Mouse (Mus musculus): ENCODE results near the gene Filip1.

The Filip1 gene

DNA sequence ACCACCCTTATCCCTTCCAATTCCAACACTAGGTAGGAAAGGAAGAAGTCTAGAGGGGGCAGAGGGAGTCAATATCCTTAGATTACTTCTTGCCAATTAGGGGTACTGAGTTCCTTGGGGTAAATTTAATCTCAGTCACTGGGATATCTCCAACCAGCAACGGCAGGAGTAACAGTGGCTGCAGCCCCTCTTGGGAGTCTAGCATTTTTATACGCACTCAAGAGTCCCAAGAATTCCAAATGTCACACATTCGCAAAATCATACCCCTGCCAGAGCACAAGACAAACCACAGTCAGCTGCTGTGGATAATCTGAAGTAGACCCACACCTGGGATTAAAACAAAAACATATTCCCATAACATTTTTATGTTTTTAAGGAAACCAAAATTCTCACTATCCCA, 102.5 kb downstream of the Filip1 start:
- DNase-seq (ENCODE audit: low read depth, low spot score), result no peak

DNA sequence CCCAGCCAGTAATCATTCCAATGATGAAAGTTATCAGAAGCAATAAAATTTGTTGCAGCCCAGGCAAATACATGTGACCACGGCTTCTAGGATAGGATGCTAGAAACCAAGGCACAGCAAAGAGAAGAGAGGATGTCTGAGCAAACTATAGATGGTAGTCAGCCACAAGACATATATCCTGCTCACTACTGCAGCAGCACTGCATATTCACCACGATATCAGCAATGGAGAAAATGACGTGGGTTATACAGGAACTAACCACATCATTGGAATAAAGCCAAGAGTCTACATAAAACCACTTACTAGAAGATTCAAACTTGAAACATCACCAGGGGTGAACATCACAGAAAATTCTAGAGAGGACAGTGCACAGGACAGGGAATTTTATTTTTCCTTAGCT, 113.8 kb downstream of the Filip1 start:
- no peak for DNase-seq (ENCODE audit: low read depth, low spot score)

DNA sequence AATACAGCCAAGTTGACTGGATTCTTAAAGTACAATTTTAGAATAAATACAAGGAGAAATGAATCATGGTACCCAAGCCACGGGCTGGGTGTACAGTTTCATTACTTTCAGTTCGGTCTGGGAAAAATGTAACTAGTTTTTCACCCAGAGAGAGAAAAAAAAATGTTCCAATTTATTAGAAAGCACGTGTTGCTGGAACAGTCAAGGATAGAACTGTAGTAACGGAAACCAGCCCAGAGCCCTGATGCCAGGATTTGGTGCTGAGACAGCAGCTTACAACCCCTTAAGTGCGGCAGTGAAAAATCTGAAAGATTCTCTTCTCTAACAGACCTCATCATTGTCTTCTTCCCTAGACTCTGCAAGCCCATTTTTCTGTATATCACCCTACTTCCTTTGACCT, 118.0 kb downstream of the Filip1 start:
- DNase-seq (ENCODE audit: low read depth, low spot score), result no peak

DNA sequence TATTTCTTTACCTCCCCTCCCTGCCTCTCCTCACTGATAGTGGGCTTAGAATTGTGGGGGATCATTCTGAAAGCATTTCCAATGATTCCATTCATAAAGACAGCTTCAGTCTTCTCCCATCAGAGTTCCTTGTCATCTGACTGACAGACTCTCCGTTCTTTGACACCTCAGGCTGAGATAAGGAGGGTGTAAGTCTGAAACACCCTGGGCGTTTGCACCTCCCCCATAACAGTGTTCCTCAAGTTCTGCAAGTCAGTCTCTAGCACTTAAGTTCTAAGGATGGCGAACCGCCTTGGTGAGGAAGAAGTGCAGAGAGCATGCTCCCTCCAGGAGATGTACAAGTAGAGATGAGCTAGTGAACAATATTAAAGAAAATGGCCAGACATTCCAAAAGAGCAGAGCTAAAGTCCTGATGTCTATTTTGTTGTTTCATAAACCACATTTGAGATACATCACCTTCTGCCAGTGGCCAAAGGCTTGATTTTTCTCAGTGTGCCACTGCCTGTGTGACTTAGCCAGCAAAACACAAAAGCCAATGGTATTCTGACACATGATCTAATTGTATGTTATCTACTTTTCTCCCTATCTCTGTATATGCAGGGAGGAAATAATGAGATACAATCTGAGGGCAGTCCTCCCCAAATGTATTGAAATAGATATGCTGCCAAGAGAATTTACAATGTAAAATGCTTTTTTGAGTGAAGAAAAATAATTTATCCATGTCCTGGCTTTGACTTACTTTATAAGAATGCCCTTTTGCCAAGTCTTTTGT, 118.6 kb downstream of the Filip1 start:
- DNase-seq (ENCODE audit: low read depth, low spot score), result no peak

DNA sequence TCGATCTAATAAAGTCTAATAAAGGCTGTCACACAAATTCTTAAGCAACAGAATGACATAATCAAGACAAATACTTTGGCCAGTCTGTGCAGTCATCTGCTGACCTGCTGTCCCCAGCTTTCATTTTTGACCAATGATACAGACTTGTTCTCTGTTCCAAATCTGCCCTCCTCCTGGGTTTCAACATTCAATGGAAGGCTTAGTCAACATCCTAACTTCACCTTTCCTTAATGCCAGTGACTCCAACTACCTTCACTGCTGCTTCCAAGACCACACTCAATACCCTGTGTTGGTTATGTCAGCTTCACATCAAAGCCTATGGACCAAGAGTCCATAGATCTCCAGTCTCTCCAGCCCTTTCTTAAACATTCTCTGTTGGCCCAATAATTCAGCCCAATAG, 120.5 kb downstream of the Filip1 start:
- no peak for DNase-seq (ENCODE audit: low read depth, low spot score)

DNA sequence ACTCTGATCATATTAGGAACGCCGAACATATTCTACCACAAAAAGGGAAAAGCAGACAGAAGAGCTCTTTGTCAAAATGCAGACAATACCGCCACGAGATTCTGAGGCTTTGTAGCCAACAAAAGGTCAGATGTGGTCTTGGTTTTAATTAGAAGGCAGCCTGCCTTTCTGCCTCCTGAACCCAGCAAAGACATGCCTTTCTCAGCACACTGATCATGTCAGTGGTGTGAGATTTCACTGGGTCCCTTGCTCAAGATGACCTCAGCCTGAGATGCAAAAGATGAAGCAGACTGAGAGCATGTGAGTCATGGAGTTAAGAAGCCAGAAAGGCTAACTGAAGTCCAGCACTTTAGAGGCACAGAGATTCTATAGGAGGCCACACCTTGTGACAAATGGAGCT, 122.2 kb downstream of the Filip1 start:
- no peak for DNase-seq (ENCODE audit: low read depth, low spot score)

DNA sequence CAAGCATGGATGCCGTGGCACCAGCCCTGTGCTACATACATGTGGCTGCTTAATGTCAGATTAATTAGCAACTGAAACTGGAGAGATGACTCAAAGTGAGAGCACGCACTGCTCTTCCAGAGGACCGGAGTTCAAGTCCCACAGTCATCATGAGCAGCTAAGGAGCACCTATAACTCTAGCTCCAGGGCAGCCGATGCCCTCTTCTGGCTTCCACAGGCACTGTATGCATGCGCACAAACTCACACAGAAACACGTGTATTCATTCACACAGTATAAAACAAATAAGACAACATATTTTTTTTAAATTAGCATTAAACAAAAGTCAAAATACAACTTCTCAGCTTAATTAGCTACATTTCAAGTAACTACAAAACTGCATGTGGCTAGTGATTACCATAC, 123.5 kb downstream of the Filip1 start:
- DNase-seq (ENCODE audit: low read depth, low spot score), result no peak

DNA sequence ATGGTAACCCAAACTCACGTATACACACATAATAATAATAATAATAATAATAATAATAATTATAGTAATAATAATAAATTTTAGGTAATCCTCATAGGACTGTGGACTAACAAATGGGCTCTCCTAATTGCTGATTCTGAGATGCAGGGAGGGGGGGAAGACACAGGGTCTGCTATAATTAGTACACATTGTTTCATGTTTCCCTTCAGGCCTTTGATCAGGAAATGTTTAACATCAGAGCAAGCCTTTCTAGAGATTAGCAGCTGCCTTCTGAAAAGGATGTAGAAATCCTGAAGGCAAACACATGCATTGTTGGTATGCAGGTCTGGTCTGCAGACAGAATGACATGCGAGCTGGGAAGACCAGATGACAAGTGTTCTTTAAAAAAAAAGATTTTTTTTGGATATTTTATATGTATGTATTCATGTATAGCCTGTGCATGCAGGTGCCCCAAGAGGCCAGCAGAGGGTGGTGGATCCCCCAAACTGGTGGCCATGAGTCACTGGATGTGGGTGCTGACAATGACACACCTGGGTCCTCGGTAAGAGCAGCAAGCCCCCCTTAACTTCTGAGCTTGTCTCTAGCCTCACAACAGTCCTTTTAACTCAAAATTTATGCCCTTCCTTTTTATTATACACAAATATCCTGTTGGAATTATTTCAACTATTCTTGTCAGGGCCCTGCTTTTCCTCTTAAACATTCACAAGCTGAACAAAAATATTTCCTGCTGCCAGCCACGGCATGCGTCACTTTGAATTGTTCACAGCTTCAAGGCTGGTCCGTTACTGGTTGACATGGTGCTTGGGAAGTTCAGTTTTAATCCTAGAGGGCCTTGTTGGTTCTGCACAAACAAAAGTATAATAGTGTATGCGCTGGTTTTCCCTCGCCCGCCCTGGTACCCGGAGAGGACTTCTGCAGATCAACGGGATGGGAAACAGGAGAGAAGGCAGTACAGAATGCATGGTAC, 127.1 kb downstream of the Filip1 start:
- DNase-seq (ENCODE audit: low read depth, low spot score), result no peak

DNA sequence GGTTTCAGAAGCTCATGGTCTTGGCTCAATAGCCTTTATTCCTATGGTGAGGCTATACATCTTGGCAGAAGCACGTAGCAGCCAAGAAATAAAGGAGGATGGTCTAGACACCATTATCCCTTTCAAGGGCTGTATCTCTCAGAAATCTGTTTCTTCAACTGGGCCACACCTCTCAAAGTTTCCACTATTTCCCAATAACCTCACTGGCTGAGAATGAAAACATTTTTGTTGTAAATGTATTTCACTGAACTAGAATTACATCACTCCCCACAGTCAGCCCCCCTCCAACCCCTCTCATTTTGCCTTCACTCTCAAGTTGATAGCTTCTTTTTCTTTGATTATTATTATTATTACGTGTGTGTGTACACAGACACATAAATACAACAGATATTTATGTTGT, 129.5 kb downstream of the Filip1 start:
- no peak for DNase-seq (ENCODE audit: low read depth, low spot score)

DNA sequence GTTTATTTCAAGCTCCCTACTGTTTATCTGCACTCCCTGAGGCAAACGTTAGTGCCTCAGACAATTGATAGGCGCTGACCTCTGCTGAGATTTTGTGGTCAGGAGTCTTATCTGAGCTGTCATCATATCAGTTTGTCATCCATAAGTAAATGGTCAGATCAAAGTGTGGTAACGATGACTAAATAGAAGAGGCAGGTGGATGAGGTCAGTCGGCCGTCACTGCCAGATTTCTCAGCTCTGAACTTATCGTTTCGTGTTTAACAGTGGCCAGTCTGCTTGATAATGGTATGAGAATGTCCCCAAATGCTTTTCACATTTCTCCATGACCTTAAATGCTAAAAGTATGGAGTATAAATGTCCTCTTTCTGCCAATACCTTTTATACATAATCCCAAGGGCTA, 132.6 kb downstream of the Filip1 start:
- no peak for DNase-seq (ENCODE audit: low read depth, low spot score)

DNA sequence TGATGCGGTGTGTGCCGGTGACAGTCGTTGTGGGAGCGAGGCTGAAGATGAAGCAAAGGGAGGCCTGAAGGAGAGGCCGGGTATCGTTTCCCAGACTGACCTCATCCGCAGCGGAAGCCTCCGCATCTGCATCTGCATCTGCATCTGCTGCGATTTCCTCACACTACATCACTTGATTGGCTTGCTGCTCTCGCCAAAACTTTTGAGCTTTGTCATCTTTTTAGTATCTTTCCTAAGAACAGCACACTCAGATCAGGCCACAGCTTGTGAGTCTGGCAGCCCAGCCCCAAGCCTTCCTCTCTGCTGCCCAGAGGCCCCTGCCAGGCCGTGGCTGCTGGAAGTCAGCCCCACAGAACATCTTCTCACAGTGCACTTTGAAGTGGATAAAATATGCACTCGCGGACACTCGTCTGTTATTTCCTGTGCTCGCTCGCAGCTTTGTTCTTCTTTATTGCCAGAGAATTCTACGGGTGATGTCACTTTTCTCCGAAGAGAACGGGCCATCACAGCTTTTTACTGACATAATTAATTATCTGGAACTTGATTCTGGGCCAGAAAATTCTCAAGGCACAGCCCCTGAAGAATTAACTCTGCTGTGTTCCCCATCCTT, 137.0 kb downstream of the Filip1 start:
- DNase-seq (ENCODE audit: low read depth, low spot score), result peak; percentile 13

DNA sequence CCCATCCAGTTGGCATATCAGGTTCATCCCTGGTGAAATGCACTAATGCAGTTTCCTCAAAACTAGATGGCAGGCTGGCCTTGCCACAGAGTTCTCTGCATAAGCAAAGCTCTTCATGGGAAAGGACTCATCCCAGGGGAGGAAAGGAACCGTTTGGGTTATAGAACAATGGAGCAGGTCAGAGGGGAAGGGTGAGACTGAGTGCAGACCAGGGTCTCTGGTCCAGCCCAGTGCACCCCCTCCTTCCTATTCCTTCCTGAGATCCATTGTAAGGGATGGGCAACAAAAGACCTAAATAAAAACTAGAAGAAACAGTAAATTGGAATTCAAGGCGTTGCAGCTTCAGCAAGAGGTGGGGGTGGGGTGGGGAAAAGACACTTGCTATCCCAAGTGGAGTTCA, 140.1 kb downstream of the Filip1 start:
- no peak for DNase-seq (ENCODE audit: low read depth, low spot score)

DNA sequence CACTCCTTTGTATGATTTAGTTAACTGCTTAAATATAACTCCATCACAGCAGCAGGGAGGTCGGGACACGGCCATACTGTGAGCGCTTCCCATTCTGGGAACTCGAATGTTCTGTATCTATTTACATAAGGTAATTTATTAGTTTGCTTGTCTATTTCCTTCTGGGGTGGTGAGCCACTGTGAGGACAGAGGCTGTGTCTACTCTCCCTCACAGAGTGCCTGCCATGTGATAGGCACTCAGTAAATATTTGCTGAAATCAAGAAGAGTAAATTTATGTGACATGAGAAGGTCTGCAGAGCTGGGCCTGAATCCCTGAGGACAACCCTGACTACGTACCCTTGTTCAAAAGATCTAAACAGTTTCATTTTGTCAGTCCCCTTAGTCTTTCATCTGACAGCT, 143.1 kb downstream of the Filip1 start:
- no peak for DNase-seq (ENCODE audit: low read depth, low spot score)

DNA sequence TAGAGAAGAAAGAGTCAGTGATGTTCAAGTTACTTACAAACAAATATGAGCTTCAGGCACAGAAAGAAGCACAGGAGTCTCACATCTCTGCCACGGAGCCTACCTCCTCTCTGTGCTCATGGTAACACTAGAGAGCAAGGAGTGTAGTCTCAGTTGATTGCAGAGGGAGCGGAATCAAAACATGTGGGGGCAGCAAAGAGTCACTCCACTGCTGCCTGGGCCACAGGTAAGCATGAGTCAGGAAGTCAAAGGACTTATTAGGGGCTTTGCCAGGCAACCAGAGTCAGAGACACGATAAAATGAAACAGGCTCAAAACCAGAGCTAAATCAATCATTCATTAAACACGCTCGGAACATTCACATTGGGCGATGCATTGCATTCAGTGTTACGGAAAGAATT, 146.7 kb downstream of the Filip1 start:
- DNase-seq (ENCODE audit: low read depth, low spot score), result no peak

DNA sequence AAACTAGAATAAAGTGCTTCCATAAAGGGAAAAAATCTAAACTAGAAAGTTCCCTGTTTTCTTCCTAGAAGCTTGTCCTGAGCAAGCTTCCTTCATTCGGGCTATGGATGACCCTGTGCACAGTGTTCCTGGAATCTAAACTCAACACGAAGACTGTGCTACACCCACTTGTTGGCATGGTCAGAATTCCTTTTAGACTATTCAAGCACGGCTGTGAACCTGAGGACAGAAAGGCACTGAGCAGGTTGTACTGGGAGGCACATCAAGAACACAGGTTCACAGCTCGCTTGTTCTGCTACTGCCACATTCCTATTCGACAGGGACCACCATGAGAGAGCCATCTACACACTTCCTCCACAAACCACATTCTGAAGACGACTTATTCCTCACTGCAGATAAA, 150.1 kb downstream of the Filip1 start:
- DNase-seq (ENCODE audit: low read depth, low spot score), result no peak

DNA sequence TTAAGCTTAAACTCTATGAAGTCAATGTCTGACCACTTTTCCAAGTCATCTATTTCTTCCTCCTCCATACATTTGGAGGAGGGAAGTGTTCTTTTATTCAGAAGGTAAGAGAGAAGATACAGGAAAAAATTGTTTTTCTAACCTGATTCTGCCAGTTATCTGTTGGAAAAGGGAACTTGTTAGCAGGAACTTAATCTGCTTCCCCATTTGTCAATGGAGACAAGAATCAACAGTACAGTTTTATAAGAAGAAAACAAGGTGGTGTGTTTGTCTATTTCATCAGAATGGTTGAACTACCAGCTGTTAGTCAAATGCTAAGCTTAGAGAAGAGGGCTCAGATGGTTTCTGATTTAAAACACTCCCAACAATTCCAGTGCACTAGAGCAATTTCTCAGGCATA, 165.6 kb downstream of the Filip1 start:
- DNase-seq (ENCODE audit: low read depth, low spot score), result no peak

DNA sequence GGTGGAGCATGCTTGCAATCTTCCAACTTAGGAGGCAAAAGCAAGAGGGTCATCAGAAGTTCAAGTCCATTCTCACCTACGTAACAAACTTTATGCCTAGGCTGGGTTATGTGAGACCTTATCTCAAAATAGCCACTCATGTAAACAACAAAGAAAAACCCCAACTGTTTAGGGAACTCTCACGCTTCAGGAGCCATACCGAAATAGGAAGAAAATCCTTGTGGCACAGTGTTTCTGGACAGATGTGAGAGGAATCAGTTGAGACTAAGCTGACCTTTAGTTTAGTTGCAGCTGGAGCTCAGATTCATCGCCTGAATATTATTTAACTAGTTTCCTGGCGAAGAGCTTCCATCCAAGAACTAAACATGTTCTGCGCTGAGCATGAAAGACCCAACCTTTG, 170.0 kb downstream of the Filip1 start:
- no peak for DNase-seq (ENCODE audit: low read depth, low spot score)

DNA sequence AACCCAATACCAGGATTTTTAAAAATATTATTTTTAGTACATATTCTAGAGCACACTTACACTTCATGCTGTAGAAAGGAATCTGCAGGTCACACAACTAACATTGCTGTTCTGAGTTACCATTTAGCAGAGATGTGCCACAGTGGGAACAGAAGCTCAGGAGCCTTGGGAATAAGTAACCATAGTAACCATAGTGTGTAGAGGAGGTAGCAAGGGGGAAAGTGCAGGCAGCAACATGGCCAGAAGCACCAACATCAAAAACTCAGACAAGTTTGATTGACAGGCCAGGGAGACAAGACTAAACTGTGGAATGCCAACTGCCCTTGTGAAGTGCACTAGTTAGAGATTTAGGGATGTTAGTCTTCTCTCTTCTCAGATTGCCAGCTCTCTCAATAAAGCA, 170.6 kb downstream of the Filip1 start:
- no peak for DNase-seq (ENCODE audit: low read depth, low spot score)

DNA sequence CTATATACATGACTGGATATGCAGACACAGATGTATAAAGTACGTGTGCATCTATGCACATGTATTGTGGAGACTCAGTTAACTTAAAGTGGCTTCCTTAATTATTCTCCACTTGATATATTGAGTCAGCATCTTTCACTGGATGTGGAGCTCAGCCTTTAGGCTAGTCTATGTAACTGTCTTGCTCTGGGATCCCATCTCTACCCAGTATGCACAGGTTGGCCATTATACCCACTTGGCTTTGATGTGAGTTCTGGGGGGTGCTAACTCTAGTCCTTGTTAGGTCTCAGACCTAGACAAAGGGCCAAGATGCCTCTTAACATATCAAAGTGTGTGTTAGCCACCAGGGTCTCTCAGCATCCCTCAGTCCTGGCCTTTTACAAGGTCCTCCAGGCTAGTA, 181.4 kb downstream of the Filip1 start:
- DNase-seq (ENCODE audit: low read depth, low spot score), result no peak

DNA sequence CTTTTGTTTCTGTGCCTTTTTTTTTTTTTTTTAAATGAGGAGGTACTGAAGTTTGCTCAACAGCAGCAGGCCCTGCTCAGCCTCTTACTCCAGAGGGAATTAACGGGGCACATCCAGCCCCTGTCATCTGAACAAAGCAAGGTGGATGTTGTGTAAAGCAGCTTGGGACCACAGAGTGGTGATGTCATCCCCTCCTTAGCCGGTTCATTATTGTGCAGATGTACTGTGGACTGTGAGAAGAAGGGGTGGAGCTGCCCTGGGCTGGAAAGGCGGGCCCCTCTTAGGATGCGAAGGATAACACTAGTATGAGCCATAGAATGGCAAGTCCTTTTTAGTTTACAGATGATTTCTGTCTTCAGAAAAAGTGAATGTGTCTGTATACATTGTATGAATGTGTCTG, 181.8 kb downstream of the Filip1 start:
- no peak for DNase-seq (ENCODE audit: low read depth, low spot score)

DNA sequence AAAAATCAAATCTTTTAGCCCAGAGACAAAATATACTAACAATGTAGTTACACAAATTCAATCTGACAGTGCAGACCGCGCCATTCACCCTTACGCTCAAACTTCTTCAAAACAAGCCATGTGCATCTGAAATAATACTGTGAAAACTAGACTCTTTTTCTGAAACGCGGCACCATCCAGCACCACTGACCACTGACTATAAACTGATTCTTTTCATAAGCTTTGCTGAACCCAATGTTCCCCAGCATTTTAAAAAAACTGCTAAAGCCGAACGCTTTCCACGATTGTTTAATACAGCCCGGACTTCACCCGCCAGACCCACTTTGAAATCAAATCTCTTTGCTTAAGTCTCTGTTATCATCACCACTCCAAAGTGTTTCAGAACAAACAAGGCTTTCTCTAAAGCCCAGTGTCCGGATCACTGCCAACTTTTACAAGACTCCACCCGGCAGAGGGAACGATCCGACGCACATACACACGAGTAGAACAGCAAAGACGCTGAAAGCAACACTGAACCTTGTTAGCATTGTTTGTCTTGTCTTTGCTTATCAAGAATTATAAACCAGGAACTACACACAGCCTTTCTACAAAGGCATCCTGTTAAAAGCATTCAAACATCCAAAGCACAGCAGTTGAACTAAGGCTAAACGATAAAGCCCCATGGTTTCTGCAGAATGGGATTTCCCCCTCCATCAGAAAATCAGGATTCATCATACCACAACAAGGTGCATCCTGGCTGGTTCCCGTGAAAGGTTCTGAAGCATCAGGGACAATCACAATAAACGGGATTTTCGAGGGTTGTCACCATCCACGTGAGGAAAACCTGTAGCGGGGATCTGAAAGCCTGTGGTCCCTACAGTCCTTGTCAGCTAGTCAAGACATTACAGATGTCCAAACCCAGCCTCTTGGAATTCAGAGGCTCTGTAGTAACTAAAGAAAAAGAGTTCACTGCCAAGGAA, 182.5 kb downstream of the Filip1 start:
- no peak for DNase-seq (ENCODE audit: low read depth, low spot score)
